Mouse (Mus musculus) induced T-regulatory cell, adult 2 months (primary cell): ENCODE measurements around the gene Olfr704.
"Not testable (repeated sequence)": the region's sequence is repeated elsewhere in the genome, so short reads cannot be mapped to it uniquely, and the experiment has no call there.

Experiments
- DNase-seq: peaks from one replicate; pipeline ENCODE4 v3.0.0-alpha.2; 2012; ENCODE audit warnings: low read depth

Olfr704 gene

DNA sequence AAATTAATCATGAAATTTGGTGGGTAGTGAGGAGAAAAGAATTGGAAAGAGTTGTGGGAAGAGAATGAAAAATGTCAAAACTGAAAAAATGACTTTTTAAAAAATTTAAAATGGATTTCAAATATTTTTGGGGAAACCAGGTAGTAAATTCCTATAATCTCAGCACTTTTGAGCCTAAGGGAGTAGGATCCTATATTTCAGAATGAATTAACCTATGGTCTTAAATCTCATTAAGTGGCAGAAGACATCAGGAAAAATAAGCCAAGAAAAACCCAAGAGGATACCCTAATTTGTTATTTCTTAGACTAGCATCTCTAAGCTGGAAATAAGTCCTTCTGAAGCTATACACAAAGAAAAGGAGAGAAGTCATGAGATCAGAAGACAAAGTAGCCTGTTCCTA, at the start of gene Olfr704:
Gene Olfr704 (plus strand): TSS at position 301 of the 400 bp plus-strand sequence.
- no peak for DNase-seq

GRCm38 (mm10) chr7:106813829-106814228, 49.2 kb upstream of the Olfr704 start, which contains the start of gene Olfr701:
Gene Olfr701, plus strand, starts transcription at chr7:106814129.
- DNase-seq: no peak

DNA sequence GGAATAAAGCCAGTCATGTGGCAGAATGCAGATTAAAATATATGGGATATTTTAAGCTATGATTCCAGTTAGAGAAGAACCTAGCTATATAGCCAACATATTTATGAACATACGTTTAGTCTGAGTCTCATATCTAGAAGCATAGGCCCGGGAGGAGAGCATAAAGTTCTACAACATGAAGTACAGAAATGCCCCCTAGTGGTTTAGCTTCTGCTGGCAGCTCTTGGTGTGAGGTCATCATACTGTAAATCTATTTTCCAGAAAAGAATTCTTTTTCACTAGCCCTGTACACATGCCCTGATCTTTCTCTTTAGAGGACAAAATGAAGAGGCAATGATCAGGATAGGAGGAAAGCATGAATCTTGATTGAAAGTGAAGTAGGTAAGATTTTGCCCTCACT, 47.2 kb upstream of the Olfr704 start:
- DNase-seq: peak; percentile 63

- no peak for DNase-seq
Observed at GRCm38 (mm10) chr7:106818414-106818813, 44.6 kb upstream of the Olfr704 start.

DNA sequence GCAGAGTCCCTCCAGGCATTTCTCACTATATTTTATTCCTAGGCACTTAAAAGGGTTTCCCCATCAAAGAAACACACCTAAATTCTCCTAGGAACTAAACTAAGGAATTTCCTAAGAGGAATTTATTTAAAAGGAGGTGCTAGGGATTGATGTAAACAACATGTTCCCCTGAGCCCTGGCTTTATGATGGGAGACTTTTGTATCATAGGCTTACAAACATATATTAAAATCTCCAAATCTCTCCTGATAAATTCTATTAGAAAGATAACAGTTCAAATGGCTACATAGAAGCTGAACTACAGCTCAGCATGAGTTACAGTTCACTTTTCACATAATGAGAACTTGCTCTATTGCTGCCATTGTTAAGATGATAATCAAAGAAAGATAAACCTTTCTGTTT, 29.2 kb upstream of the Olfr704 start, which contains the start of gene Olfr702:
Gene Olfr702 (minus strand): TSS at position 101 of the 400 bp plus-strand sequence.
- DNase-seq: no peak

- DNase-seq: no peak
Observed at GRCm38 (mm10) chr7:106843060-106843459, 19.9 kb upstream of the Olfr704 start, which contains the start of gene Olfr703. Gene Olfr703, plus strand, starts transcription at chr7:106843360.

DNA sequence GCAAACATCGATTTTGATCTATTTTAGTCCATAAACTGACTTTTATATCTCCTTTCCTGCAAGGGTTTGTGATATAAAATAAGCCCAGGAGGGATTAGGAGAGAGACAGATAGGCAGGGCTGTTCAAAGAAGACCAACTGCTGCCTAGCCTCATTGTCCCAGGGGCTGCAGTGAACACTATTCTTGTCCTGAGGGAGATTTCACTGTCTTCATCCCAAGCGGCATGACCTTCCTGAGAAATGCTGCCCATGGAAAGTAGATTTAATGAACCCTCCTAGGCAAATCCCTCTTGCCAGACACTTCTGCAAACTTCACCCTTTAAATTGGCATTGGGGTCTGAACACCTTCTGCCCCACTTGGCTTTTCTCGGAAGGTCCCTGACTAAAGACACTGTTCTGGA, 13.8 kb downstream of the Olfr704 start, which contains the start of gene Olfr705:
Gene Olfr705 (minus strand): TSS at position 101 of the 400 bp plus-strand sequence.
- DNase-seq: no peak

- DNase-seq: no peak
Observed at GRCm38 (mm10) chr7:106888062-106888461, 25.1 kb downstream of the Olfr704 start, which contains the start of gene Olfr706. Gene Olfr706, minus strand, starts transcription at chr7:106888162.

- DNase-seq: not testable (repeated sequence)
Observed at GRCm38 (mm10) chr7:106901141-106901540, 38.2 kb downstream of the Olfr704 start, which contains the start of gene Olfr707. Gene Olfr707, minus strand, starts transcription at chr7:106901241.

DNA sequence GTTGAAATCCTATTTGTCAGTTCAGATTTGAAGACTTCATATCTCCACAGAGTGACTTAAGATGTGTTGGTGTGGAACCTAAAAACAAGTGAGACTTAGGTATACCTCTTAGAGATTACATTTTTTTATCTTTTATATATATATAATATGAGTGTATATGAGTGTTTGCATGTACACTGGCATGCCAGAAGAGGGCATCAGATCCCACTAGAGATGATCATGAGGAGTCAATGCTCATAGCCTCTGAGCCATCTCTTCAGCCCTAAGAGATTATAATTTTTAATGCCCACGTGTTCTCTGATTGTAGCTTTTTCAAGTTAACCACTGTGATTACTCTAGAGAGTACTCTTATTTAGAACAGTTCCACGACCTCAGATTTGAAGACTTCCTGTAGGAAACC, 44.7 kb downstream of the Olfr704 start, which contains the start of gene Olfr1532-ps1:
Gene Olfr1532-ps1 (plus strand): TSS at position 326 of the 400 bp plus-strand sequence.
- DNase-seq: no peak
